Mouse (Mus musculus) CH12.LX (cell line): ENCODE measurements around the gene Gpr157. TPM values are rescaled to one million over a fixed set of nuclear protein-coding genes. Genes with fewer than 3 reads are reported as not detected.

ENCODE experiments used
- DNase-seq: peaks from one replicate; pipeline ENCODE4 v3.0.0-alpha.2; 2013; ENCODE audit errors: extremely low read depth
- H3K27ac ChIP-seq: 2 replicates; pipeline ENCODE4 v1.5.1; 2012; ENCODE audit warnings: low read depth, mild to moderate bottlenecking, control low read depth, moderate library complexity; ENCODE audit not compliant: insufficient read depth
- H3K27me3 ChIP-seq: replicated peaks from 2 replicates; pipeline ENCODE3; 2012; ENCODE audit warnings: inconsistent platforms
- H3K36me3 ChIP-seq, 2 experiments: replicated peaks in 1 of 2; 2 replicates each; pipeline versions ENCODE3 to v1.6.1; 2012; ENCODE audit warnings: inconsistent platforms in 1 of 2, low read length in 1 of 2, mild to moderate bottlenecking in 1 of 2, mixed read lengths in 1 of 2, moderate library complexity in 1 of 2; ENCODE audit not compliant: control insufficient read depth in 1 of 2, insufficient read depth in 1 of 2
- H3K4me1 ChIP-seq, 2 experiments: 2 replicates each; pipeline ENCODE4 v1.6.1; 2012; ENCODE audit warnings: inconsistent platforms in 1 of 2, moderate library complexity in 1 of 2; ENCODE audit not compliant: insufficient read depth in 2 of 2, control insufficient read depth in 1 of 2
- H3K4me2 ChIP-seq: 2 replicates; pipeline ENCODE4 v1.6.1; 2012; ENCODE audit warnings: low read depth, mild to moderate bottlenecking, control low read depth; ENCODE audit not compliant: poor library complexity, insufficient read depth, severe bottlenecking
- H3K4me3 ChIP-seq, 3 experiments: fragments of 150-350 bp in 1 of 3; sonication (generic) in 1 of 3; replicated peaks in 1 of 3; 2 replicates each; pipeline versions ENCODE3 to v1.5.1; 2011 to 2012; ENCODE audit warnings: low read depth in 2 of 3, low read length in 2 of 3, mild to moderate bottlenecking in 2 of 3, moderate library complexity in 2 of 3, control low read depth in 1 of 3, improper control_type of control experiment in 1 of 3, inconsistent platforms in 1 of 3, mixed read lengths in 1 of 3; ENCODE audit not compliant: poor library complexity in 1 of 3
- H3K79me2 ChIP-seq: replicated peaks from 2 replicates; pipeline ENCODE4 v1.6.1; 2012; ENCODE audit warnings: mild to moderate bottlenecking, moderate library complexity; ENCODE audit not compliant: control insufficient read depth, poor library complexity, insufficient read depth, severe bottlenecking; ENCODE audit errors: extremely low read depth
- H3K9ac ChIP-seq: 2 replicates; pipeline ENCODE4 v1.6.1; 2012; ENCODE audit warnings: low read depth, mild to moderate bottlenecking, control low read depth, moderate library complexity; ENCODE audit not compliant: insufficient read depth
- H3K9me3 ChIP-seq: replicated peaks from 2 replicates; pipeline ENCODE3; 2012; ENCODE audit warnings: low read length, inconsistent platforms, mixed read lengths
- BHLHE40 ChIP-seq: IDR thresholded peaks from 2 replicates; pipeline ENCODE4 v1.6.1; 2011; ENCODE audit warnings: mild to moderate bottlenecking, low read depth, low read length, improper control_type of control experiment
- CHD2 ChIP-seq: IDR thresholded peaks from 2 replicates; pipeline ENCODE4 v1.6.1; 2011; ENCODE audit warnings: low read length, improper control_type of control experiment
- CTCF ChIP-seq, 2 experiments: IDR thresholded peaks in 1 of 2; conservative IDR thresholded peaks in 1 of 2; 2 replicates each; pipeline ENCODE4 v1.5.1; 2011 to 2012; ENCODE audit warnings: low read depth in 2 of 2, low read length in 2 of 2, improper control_type of control experiment in 1 of 2, inconsistent platforms in 1 of 2, mild to moderate bottlenecking in 1 of 2, moderate library complexity in 1 of 2
- E2F4 ChIP-seq: IDR thresholded peaks from 2 replicates; pipeline ENCODE4 v1.6.1; 2011; ENCODE audit warnings: low read depth, low read length, improper control_type of control experiment; ENCODE audit not compliant: insufficient replicate concordance
- EP300 ChIP-seq: IDR thresholded peaks from 2 replicates; pipeline ENCODE4 v1.6.1; 2011; ENCODE audit warnings: low read length, improper control_type of control experiment
- GABPA ChIP-seq: IDR thresholded peaks from 2 replicates; pipeline ENCODE4 v1.6.1; 2012; ENCODE audit warnings: low read depth, low read length, improper control_type of control experiment, inconsistent platforms; ENCODE audit not compliant: insufficient replicate concordance
- KAT2A ChIP-seq: IDR thresholded peaks from 2 replicates; pipeline ENCODE4 v1.6.1; 2012; ENCODE audit warnings: low read length, improper control_type of control experiment, inconsistent platforms; ENCODE audit not compliant: insufficient replicate concordance
- MAFK ChIP-seq: IDR thresholded peaks from 2 replicates; pipeline ENCODE4 v1.6.1; 2011; ENCODE audit warnings: low read length, improper control_type of control experiment; ENCODE audit not compliant: insufficient replicate concordance
- MAZ ChIP-seq: IDR thresholded peaks from 2 replicates; pipeline ENCODE4 v1.6.1; 2012; ENCODE audit warnings: low read depth, mild to moderate bottlenecking, inconsistent platforms, low read length, improper control_type of control experiment, moderate library complexity
- MEF2A ChIP-seq: IDR thresholded peaks from 2 replicates; pipeline ENCODE4 v1.6.1; 2014; ENCODE audit warnings: low read depth, mild to moderate bottlenecking, inconsistent platforms, low read length, improper control_type of control experiment, borderline replicate concordance
- MXI1 ChIP-seq: IDR thresholded peaks from 2 replicates; pipeline ENCODE4 v1.6.1; 2011; ENCODE audit warnings: mild to moderate bottlenecking, low read depth, low read length, improper control_type of control experiment
- MYC ChIP-seq: IDR thresholded peaks from 2 replicates; pipeline ENCODE4 v1.6.1; 2011; ENCODE audit warnings: low read depth, mild to moderate bottlenecking, improper control_type of control experiment, low read length
- NRF1 ChIP-seq: IDR thresholded peaks from 2 replicates; pipeline ENCODE4 v1.6.1; 2014; ENCODE audit warnings: low read depth, mild to moderate bottlenecking, inconsistent platforms, low read length, improper control_type of control experiment, moderate library complexity
- PAX5 ChIP-seq: IDR thresholded peaks from 2 replicates; pipeline ENCODE4 v1.6.1; 2012; ENCODE audit warnings: low read length, inconsistent platforms, mixed read lengths
- POLR2A ChIP-seq: IDR thresholded peaks from 2 replicates; pipeline ENCODE4 v1.6.1; 2011; ENCODE audit warnings: low read depth, mild to moderate bottlenecking, improper control_type of control experiment, low read length
- RAD21 ChIP-seq: IDR thresholded peaks from 2 replicates; pipeline ENCODE4 v1.6.1; 2011; ENCODE audit warnings: low read depth, mild to moderate bottlenecking, low read length, improper control_type of control experiment, moderate library complexity
- RCOR1 ChIP-seq: conservative IDR thresholded peaks from 2 replicates; pipeline ENCODE4 v1.6.1; 2012; ENCODE audit warnings: low read depth, mild to moderate bottlenecking, inconsistent platforms, low read length, improper control_type of control experiment
- SIN3A ChIP-seq: IDR thresholded peaks from 2 replicates; pipeline ENCODE4 v1.6.1; 2012; ENCODE audit warnings: low read length, improper control_type of control experiment, inconsistent platforms
- SMC3 ChIP-seq: IDR thresholded peaks from 2 replicates; pipeline ENCODE4 v1.6.1; 2011; ENCODE audit warnings: low read depth, low read length, improper control_type of control experiment
- TBP ChIP-seq: conservative IDR thresholded peaks from 2 replicates; pipeline ENCODE4 v1.6.1; 2011; ENCODE audit warnings: low read depth, low read length, improper control_type of control experiment
- TCF12 ChIP-seq: IDR thresholded peaks from 2 replicates; pipeline ENCODE4 v1.6.1; 2014; ENCODE audit warnings: low read depth, mild to moderate bottlenecking, inconsistent platforms, low read length, improper control_type of control experiment
- USF1 ChIP-seq: IDR thresholded peaks from 2 replicates; pipeline ENCODE4 v1.6.1; 2014; ENCODE audit warnings: low read depth, mild to moderate bottlenecking, inconsistent platforms, low read length, improper control_type of control experiment
- ZMIZ1 ChIP-seq: IDR thresholded peaks from 2 replicates; pipeline ENCODE4 v1.6.1; 2012; ENCODE audit warnings: low read depth, mild to moderate bottlenecking, inconsistent platforms, low read length, improper control_type of control experiment
- ZNF384 ChIP-seq: IDR thresholded peaks from 2 replicates; pipeline ENCODE4 v1.6.1; 2012; ENCODE audit warnings: low read depth, low read length, improper control_type of control experiment, inconsistent platforms
- dilution Hi-C: fragments of 300-500 bp; cut with MboI; formaldehyde crosslinking; loops from 2 replicates; pipeline ENCODE4 v1.14.3; 2020; ENCODE audit warnings: low sequenced_read_pairs; ENCODE audit not compliant: extremely low pct_unique_long_range_greater_than_20kb, extremely low pct_ligation_motif_present
- in situ Hi-C: fragments of 300-500 bp; cut with MboI; formaldehyde crosslinking; loops from 3 replicates; pipeline ENCODE4 v1.14.3; 2019; ENCODE audit warnings: low sequenced_read_pairs, low pct_ligation_motif_present, low pct_unique_long_range_greater_than_20kb, mixed read lengths
- polyA plus RNA-seq: library from polyadenylated mRNA; unstranded; fragments of >175 nt; gene quantifications from 2 replicates; pipeline ENCODE4 v1.2.1, GENCODE M21; 2012; ENCODE audit warnings: low read depth; ENCODE audit not compliant: insufficient read length
- total RNA-seq, 2 experiments: library from RNA; depleted of rRNA; stranded (reverse); fragments of 300-350 nt in 1 of 2; fragments of >200 nt in 1 of 2; gene quantifications; 2 replicates each; pipeline ENCODE4 v1.2.3; 2012 to 2014

Gene Gpr157
- total and polyA plus RNA-seq, 3 experiments = 2.6 to 3.5 (median 2.8) TPM

DNA sequence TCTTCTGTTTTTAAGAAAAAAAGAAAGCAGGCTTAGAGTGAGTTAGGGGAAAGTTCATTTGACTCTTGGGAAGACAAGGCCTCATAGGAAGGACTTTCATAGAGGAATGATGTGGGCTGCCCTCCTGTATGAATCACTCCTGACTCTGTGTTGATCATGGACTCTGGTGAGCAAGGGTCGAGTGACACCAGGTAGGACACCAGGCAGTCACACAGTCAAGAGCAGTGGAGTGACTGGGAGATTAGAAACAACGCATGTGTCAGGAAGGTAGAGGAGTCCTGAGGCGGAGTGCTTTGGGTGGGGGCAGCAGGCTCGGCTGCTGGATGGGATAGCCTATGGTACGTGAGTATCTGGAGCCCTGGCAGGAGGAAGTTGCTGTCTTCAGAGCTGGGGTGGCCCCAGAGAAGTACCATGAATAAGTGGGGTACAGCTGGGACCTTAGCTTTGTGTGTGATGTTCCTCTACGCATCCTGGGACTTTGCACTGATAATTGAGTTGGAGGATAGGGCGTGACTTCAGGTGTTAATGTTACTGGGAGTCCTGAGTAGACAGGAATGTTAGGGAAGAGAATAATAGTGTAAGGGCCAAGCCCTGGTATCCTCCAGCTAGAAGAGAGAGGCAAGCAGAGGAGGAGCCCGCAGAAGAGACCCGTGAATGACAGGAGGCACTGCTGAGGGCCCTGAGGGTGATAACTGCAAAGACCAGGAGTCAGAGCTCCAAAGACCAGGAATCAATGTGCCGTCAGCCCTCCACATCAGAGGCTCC is 45.6 kb upstream of the Gpr157 start:
- dilution Hi-C loops = no loop called here
- no peak overlapping the region for H3K27ac ChIP-seq

DNA sequence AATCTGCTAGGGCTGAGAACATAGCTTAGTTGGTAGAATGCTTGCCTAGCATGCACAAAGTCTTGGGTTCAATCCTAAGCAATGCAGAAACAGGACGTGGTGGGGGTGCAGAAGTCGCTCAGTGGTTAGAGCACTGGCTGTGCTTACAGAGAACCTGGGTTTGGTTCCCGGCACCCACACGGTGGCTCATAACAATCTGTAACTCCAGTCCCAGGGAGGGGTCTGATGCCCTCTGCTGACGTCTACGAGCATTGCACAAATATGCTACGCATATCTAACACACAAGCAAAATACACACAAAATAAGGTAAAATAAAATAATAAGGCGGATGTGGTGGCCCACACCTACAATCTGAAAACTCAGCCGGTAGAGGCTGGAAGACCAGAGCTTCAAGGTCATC is 43.6 kb upstream of the Gpr157 start:
- Histone ChIP-seq H3K27me3 (no peaks in the 10 kb centered on the region), H3K9me3 (peaks cover 7% of the 10 kb centered on the region), H3K4me3 (no peak overlapping the region), H3K9ac (no peak overlapping the region), H3K36me3 (no peaks in the 10 kb centered on the region), H3K4me2 (no peak overlapping the region), H3K4me1 (peaks cover 11 to 49% of the 10 kb centered on the region in 2 experiments), H3K27ac (no peak overlapping the region), H3K79me2 (0 out of 2 replicates have a peak, but pooled peaks cover 4% of the 10 kb centered on the region)
- DNase-seq = no peak
- no peak for TF ChIP-seq ZMIZ1
- peak in 1 of 2 experiments; percentile 22; a peak in 1 of 4 replicates for TF ChIP-seq CTCF (conservative IDR thresholded peaks at IDR 0.05 in 1 of 2, IDR thresholded peaks at IDR 0.05 in 1 of 2; ENCODE audit: low read depth in 2 of 2, low read length in 2 of 2)
- in situ Hi-C loops (no loop called here), dilution Hi-C loops (no loop called here)

More for the DNA sequence above, 45.6 kb upstream of the Gpr157 start:
- Histone ChIP-seq H3K79me2 (no peaks in the 10 kb centered on the region), H3K9me3 (peaks cover 7% of the 10 kb centered on the region), H3K9ac (no peak overlapping the region)
- TF ChIP-seq EP300 (no peak), PAX5 (no peak), NRF1 (no peak), BHLHE40 (no peak), SMC3 (no peak), ZMIZ1 (no peak)
- TF ChIP-seq, all 38 proteins: peak for 0
- H3K4me2 ChIP-seq = no peak overlapping the region
- in situ Hi-C loops = no loop called here
- no peak overlapping the region for H3K4me3 ChIP-seq
- no peak for DNase-seq
- peaks cover 11 to 42% of the 10 kb centered on the region in 2 experiments for H3K4me1 ChIP-seq
- H3K36me3 ChIP-seq = no peaks in the 10 kb centered on the region
- H3K27me3 ChIP-seq = no peaks in the 10 kb centered on the region

DNA sequence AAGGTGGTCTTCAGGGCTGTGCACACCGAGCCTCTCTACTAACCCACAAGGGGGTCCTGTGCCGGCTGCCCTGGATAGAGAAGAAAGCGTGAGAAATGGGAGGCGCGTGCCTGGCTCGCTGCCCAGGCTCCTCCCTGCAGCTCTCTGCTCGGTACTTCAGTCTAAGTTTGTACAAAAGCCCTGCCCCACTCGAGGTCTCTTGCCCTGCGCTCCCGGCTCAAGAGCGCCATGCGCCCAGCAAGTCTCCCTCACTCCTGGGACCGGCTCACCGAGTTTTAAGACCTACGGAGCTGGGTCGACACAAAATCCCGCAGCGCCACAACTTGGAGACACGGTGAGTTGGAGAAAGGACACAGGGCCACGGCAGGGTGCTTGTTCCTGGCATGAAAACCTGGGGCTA is 39.1 kb upstream of the Gpr157 start:
- Histone ChIP-seq H3K79me2 (peaks cover 47% of the 10 kb centered on the region), H3K4me2 (peak overlapping the region; percentile 61), H3K4me1 (peaks cover 6 to 23% of the 10 kb centered on the region in 2 experiments), H3K36me3 (peaks cover 27 to 34% of the 10 kb centered on the region in 2 experiments), H3K27me3 (no peaks in the 10 kb centered on the region), H3K27ac (peak overlapping the region; percentile 88), H3K9ac (peak overlapping the region; percentile 86), H3K9me3 (peaks cover 7% of the 10 kb centered on the region), H3K4me3 (peak overlapping the region; percentile 88 to 91 (median 89))
- dilution Hi-C loops = no loop called here
- DNase-seq = peak; percentile 52
- in situ Hi-C loops = no loop called here
- no peak for TF ChIP-seq E2F4
- TF ChIP-seq SIN3A = no peak
- TF ChIP-seq POLR2A = peak; percentile 76
- TF ChIP-seq RAD21 = no peak
- TF ChIP-seq USF1 = no peak
- TF ChIP-seq BHLHE40 = peak; percentile 84
- no peak for TF ChIP-seq ZNF384
- peak; percentile 38; the same call in 1 of the 2 replicates for TF ChIP-seq TCF12
- no peak for TF ChIP-seq MAFK
- no peak for TF ChIP-seq RCOR1
- TF ChIP-seq GABPA = no peak
- TF ChIP-seq MYC = no peak
- 0 out of 2 replicates have a peak, but pooled peaks have one; percentile 11 for TF ChIP-seq MEF2A
- peak; percentile 69; the same call in 1 of the 2 replicates for TF ChIP-seq TBP
- TF ChIP-seq SMC3 = no peak
- TF ChIP-seq CTCF (conservative IDR thresholded peaks at IDR 0.05 in 1 of 2, IDR thresholded peaks at IDR 0.05 in 1 of 2; ENCODE audit: low read depth in 2 of 2, low read length in 2 of 2) = no peak
- TF ChIP-seq NRF1 = peak; percentile 31; the same call in 1 of the 2 replicates
- TF ChIP-seq CHD2 = peak; percentile 17; the same call in 1 of the 2 replicates
- no peak for TF ChIP-seq MAZ
- TF ChIP-seq KAT2A = no peak
- peak; percentile 69 for TF ChIP-seq MXI1
- TF ChIP-seq EP300 = no peak
